Mouse (Mus musculus) megakaryocyte, adult 5-6 weeks (primary cell): ENCODE data around the gene Wfikkn2. TPM values are rescaled to one million over a fixed set of nuclear protein-coding genes. Genes with fewer than 3 reads are reported as not detected.

Source experiments
- ATAC-seq: 2 replicates; pipeline ENCODE4 v1.8.0; 2016; ENCODE audit warnings: mild to moderate bottlenecking, inconsistent platforms; ENCODE audit not compliant: poor library complexity, severe bottlenecking
- total RNA-seq, 2 experiments: library from RNA; stranded (forward) in 1 of 2; stranded (reverse) in 1 of 2; fragments of 153-499, 151-499 nt in 1 of 2; fragments of 221-1000, 200-1000 nt in 1 of 2; gene quantifications; 2 replicates each; pipeline versions ENCODE4 v1.2.3 to v1.2.4; 2015 to 2017

The Wfikkn2 gene
- total RNA-seq (2015) = not detected in 2 replicates
- total RNA-seq (2017) = not detected in 2 replicates

DNA sequence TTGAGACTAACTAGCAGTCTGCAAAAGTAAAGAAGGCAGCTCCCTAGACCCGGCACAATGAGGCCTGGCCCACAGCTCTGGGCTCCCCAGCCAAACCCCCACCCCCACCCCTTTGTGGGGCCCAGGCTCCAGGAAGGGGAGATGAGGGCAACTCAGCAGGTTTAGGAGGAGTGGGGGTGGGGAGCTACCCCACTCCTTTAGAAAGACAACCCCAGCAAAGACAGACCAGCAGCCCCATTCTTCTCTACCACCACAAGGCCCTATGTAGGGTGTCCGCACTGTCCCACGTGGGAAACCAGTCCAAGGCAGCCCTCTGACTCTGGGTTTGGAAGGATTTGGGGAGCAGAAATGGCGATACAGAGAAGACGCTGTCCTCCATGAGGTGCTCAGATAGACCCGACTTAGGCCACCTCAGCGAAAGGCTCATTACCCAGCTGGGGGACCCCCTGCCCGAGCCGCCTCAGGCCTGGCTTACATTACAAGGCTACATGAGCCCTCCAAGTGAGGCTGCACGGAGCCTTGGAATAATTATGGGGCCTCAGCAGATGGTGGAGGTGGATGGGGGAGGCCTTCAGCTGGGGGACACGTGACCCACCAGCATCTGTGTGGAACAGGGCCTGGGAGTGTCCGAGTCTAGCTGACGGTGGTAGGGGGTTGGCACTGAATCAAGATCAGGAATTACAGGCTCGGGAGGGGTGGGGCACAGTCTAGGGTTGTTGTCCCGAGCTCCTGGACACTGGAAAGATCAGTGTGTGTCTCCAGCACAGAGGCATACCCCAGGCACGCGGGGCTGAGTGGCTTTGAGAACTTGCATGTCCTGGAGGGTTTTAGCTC lies at the start of gene Wfikkn2:
Gene Wfikkn2, minus strand, starts transcription at position 51 of the 834 bp plus-strand sequence.
- no peak for ATAC-seq

DNA sequence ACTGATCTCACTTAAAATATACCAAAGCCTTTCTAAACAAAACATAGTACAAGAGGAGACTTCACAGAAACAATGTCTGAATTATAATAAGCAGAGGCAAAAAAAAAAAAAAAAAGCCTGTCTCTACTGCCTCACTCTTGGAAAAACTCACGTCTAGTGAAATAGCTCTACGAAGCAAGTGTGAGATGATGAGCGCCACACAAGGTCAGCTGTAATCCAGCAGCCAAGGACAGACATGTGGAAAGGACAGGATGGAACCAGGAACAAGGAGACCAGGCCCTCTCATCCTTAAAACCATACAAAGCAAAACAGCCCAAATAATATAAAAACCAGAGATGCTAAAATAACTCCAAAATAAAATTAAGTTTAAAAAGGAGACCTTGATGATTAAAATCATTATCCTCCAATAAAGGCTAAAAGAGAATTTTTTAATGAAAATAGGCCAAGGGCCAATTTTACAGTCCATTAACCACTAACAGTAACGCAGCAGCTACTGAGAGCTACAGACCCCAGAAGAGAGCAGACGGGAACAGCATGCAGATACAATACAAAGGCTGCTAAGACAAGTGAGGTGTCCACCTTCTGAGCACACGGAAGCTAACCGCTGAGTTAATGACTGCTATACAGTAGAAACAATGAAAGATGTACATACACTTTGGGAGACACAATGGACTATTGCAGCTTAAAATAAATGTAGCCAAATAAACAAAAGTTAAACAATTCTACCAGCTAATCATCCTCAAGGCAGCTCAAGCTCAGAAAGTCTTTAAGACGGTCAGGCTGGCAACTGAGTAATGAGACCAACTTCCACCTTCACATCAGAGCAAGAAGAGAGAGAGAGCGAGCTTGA lies 49.4 kb upstream of the Wfikkn2 start:
- ATAC-seq = no peak

DNA sequence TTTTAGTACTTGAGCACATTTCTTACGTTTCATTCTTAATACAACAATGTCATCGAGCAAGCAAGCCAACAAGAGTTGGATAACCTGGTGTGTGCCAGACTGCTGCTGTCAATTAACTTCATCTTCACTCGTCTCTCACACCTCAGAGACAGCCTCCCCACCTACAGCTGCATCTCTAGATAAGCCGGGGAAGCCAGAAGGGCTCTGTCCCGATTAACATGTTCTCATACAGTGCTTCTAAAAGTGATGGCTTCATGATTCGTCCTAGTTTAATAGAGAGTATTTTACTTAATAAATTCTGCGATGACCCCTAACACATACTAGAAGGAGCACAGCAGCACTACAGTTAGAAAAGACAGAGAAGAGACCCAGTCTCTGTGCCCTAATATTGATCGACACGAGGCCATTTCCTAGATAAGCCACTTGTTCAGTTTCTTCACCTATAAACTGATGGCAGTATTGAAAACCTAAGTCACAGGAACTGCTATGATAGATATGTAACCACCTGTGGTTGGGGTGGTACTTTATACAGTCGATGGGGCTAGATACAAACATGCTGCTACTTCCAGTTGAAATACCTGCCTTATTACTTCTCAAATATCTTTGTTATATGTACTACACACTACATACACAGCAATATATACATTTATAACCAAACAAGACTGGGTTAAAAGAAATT lies 44.4 kb upstream of the Wfikkn2 start:
- ATAC-seq = no peak

DNA sequence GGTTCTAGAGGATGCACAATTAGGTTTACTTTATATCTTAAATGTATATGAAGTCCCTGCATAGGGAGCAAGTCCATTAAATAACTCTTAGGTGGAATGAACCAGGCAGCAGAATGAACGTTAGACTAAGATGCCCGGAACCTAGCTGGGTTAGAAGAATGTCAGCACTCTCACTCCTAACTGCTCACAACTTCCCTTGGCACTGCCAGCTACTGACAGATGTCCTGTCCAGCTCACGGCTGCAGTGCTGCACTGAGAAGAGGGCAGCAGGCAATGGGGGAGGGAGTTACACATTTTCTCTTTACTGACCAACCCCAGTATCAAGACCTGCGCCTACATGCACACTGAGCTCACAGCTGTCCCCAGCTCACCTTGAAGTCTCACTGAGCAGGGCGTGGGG lies 41.3 kb upstream of the Wfikkn2 start:
- ATAC-seq = no peak

DNA sequence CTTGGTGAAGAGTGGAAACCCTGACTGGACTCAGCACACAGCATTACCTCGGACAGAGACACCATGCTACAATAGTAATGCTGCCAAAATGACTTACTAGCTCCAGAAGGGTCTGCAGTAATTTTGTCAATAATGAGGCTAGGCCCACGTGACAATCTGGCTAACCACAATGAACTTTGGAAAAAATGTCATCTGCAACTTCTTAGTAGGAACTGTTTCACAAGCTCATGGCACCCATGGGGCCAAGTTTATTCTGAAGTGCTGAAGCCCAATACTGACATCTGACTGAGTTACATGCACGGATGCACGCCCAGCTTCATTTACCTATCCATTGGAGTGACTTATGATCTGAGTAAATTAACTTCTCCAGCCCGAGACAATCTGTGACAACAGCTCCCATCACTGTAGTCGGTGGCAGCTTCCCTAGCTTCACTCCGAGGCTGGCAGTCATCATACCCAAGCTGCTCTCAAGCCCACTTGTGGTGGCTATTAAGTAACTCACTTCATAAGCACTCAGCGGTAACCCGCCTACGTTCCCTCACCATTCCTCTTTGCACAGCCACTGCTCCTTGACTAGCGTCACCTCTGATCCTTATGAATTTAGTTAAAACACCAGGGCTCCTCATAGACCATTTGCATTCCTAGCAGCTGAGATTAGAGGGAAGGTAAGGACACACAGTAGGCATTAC lies 40.2 kb upstream of the Wfikkn2 start:
- ATAC-seq = no peak

DNA sequence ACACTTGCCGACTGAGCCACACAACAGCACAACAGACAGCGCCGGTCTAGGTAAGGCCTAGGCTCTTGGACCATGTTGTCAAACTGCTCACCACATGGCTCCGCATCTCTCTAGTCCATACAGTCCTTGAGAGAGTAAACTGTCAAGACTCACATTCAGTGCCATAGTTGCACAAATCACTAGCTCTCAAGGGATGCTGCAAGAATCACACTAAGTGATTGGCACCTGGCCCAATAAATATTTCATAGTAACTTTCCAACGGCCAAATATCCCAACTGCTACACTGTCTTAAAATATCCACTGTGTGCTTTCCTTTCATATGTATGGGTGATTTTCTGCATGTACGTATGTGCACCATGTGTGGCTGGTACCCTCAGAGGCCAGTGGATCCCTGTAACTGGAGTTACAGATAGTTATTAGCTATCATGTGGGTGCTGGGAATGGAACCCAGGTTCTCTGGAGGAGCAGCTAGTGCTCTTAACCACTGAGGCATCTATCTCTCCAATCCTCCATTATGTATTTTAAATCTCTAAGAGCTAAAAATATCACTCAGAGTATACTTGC lies 37.8 kb upstream of the Wfikkn2 start:
- no peak for ATAC-seq

DNA sequence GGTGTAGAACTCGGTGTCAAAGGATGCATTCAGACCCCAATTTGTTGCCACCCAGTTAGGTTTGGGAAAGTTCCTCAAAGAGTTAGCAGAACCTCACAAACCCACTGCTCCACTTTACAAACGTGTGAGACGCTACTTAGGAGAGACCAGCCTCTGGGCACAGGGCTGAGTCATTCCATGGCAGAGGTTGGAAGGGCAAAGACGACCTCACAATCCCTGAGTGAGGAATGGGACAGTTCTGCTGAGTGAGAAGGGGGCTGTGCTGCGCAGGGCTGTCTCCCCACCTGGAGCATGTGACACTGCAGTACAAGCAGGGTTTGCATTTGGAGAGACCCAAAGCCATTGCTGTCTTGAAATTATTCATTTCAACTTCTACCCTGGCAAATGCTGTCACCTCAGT lies 36.5 kb upstream of the Wfikkn2 start:
- ATAC-seq = no peak

DNA sequence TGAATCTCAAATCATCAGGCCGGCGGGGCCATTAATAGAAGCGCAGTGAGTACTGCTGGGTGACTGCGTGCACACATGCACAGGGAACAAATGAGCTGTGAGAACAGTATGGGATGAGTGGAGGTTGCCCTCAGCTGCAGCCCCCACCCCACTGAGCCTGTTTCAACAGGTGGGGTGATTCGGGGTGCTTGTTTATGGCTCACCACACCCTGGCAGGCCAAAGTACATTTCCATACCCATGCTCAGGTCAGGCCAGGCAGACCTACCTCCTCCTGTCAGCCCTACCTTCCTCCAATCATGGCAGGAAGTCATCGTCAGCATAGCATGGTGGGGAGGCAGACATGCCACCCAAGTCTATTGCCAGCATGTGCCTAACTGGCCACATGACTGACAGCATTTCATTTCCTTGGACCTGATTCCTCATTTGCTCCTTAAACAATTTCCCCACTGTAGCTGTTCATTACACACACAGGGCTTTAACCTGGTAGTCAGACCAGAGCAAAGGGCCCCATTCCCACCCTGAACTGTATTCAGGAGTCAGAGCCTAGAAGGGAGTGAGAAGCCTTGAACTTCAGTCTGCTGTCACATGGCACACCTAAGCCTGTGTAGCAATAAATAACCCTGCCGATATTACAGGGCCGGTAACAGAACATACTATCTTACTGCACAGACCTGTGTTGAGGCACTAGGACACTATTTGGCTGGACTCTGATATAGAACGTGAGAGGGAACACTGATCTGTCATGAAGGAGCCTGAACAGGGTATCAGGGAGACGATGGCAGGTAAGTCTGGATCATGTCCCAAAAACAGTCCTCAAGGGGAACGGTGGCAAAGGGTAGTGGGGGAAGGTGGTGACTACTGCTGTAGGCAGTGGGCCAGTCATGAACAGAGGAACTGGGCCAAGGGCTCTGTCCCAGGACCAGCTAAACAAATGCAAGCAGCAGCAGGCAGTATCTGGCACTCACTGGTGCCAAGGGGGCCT lies 35.7 kb upstream of the Wfikkn2 start, which contains the start of gene Gm21885:
Gene Gm21885, plus strand, starts transcription at position 675 of the 983 bp plus-strand sequence.
- ATAC-seq = no peak

DNA sequence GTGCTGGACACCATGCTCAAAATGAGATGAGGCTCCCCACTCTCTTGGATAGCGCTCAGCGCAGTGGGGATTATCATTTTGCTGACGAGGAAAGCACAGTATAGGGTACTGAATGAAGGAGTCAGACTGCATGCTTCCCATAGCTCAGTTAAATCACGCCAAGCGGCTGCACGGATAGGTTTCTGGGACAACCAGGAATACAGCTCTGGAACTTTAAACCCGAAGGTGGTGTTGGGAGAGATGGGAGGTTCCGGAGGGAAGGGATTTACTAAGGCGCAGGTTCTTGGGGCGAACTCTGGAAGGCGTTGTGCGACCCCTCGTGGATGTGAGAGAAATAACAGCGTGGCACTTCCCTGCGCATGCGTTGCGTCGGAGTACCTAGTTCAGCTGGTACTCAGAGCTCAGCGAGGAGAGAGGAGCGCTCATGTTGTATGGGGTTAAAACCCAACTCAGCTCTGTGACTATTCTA lies 31.1 kb upstream of the Wfikkn2 start:
- ATAC-seq = peak; percentile 95

DNA sequence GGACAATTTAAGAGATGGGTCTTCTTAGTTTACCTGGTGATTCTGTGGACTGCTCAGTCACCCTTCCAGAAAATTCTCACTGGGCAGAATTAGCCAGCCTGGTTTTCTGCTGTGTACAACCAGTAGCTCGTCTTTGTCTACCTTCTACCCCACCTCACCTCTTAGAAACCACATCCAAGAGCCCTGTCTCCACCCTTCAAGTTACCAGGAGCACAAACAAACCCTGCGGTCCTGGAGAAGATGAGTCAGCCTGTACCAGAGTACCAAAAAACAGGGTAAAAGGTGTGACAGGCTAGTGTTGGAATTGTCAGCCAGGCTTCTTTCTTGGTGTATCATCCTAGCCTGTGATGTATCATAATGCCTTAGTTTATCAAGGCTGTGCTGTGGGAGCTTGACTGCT lies 29.9 kb upstream of the Wfikkn2 start:
- ATAC-seq = no peak

DNA sequence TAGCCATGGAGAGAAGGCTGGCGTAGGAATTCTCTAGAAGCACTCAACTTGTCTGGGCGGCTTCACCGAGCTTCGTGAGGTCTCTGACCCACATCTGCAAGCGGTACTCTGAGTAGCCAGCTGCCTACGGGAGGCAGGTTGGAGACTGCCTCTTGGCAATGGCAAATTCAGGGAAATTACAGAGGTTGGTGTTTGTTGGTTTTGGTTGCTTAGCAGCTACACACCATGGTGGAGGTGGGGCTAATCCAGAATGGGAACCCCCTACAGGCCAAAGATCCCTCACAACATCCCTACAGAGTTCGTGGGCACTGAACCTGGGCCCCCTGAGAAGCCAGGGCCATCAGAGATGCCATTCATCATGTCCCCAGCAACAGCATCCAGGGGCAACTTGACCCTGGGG lies 29.4 kb upstream of the Wfikkn2 start:
- no peak for ATAC-seq

DNA sequence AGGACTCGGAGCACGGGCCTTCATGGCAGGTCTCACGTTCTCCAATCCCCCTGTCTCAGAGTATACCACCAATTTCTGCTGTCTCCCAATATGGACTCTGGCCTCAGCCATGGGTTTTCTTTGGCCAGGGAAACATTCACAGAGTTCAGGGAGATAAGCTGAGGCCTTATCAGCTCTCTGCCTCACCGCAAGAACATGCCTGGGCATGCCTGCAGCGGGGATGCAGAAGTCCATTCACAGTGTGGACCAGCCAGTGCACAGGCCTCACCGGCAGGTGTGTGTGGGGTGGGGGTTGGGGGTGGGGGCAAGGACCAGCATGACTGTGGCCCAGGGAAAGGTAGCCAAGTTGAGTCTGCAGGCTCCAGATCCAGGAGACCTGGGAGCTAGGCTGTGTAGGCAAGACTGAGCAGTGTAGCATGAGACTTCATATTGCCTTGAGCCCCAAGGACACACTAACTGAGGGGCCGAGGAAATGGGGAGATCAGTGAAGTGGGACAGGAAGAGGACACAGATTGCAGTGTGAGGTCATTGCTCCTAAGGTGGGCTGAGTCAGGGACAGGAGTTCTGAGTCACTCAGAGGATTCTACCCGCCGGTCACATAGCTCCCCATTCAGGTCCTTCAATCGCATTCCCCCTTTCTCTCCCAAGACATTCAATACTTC lies 28.5 kb upstream of the Wfikkn2 start:
- ATAC-seq = no peak

DNA sequence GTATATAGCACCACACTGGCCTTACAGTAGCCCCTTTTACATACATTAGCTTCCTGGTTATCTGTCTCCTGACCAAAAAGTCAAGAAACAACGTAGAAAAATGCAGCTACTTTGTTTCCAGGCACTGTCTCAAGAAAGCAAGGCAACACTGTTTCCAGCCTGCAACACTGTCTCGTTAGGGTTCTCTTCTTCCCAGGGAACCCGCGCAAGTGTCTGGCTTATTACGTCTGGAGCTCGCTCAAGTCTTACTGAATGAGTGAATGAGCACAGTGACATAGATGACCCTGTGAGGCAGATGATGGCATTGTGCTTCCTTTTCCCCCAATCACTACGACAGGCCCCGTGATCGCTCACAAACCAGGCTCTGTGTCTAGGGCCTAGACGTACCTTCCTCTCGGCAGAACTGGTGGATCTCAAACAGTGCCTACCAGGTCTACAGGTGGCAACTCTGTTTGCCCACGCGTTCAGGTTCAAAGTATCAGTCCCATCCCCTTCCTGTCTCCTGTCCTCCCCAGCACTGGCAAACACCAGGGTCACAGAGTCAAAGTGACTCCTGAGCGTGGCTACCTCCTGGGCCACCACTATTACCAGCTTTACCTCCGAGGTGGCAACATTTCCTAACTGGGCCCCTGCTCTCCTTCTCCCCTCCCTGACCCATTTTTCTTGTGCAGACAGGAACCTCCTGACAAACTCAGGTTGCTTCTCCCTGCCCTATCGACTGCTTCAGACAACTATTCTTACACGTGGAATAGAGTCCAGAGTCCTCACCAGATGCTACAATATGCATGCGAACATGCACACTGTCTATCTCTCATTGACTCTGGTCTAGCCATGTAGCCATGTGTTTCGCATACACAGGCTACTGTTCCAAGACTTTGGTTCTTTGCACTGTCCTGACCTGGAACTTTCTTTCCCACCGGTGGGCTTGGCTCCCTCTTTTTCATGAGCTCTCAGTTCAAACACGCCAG lies 27.4 kb upstream of the Wfikkn2 start:
- ATAC-seq = no peak

DNA sequence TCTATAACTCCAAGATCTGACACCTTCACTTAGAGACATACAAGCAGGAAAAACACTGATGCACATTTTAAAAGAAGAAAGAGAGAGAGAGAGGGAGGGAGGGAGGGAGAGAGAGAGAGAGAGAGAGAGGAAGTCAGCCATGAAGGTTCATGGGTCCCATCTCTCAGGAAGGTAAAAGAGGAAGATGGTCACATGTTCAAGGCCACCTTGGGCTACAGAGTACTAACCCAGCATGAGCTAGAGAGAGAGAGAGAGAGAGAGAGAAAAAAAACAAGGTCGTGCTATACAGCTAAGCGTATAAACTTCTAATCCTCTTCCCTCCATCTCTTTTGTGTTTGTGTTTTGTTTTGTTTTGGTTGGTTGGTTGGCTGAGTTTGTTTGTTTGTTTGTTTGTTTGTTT lies 25.2 kb upstream of the Wfikkn2 start:
- no peak for ATAC-seq

DNA sequence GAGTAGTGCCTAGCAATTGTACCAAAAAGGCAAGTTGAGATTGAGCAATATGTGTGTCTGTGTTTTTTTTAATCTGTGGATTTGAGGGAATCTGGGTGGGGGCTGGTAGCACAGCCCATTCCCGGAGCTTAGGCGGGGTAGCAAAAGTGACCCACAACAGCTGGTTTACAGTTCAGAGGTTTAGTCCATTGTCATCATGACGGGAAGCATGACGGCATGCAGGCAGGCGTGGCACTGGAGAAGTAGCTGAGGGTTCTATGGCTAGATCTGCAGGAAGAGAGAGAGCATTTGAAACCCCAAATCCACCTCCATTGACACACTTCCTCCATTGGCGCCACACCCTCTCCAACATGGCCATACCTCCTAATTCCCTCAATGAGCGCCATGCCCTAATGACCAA lies 24.1 kb upstream of the Wfikkn2 start:
- peak; percentile 36 for ATAC-seq

DNA sequence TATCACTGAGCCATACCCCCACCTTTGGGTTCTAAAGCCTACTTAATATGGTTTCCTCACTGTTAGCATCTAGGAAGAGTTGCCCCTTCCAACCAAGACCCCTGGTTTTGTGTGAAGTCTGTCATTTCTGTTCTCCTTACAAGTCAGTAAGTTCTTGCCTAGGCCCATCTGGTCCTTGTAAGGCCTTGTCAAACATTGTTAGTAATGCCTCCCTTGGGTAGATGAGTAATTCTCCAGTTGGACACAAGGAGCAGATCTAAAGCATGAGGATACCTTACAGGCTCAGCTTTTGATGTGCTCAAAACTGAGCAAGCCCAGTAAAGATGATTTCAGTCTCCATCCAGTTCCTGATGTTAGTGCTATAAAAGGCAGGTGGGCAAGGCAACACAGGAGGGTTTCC lies 23.0 kb upstream of the Wfikkn2 start:
- ATAC-seq = no peak

DNA sequence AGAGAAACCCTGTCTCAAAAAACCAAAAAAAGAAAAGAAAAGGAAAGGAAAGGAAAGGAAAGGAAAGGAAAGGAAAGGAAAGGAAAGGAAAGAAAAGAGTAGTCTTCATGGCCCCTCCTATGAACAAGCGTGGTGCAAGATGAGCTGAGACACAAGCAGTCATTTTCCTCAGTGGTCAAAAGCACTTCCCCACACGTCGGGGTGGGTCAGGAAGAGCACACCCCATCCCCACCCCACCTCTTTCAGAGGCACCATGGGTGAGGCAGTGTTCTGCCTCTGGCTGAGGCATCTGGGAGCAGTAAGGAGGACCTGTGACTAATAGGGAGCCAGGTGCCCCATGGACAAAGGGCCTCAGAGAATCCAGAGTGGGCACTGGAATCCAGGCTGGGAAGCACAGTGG lies 20.4 kb upstream of the Wfikkn2 start:
- ATAC-seq = peak; percentile 63
